Mouse (Mus musculus): ENCODE data around the gene Lypd6b.

DNA sequence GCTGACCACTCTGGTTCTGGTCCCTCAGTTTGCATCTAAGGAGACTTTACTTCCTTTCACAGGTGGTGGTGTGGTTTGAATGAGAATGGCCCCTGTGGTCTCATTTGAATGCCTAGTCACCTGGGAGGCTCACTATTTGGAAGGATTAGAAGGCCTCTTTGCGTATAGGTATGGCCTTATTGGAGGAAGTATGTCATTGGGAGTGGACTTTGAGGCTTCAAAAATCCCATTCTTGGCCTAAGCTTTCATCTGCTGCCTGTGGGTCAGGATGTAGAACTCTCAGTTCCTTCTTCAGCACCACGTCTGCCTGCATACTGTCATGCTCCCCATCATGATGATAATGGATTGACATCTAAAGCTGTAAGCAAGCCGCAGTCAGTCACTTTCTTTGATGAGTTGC is 34.4 kb upstream of the Lypd6b start:
- TF ChIP-seq POLR2A (IDR thresholded peaks at IDR 0.05; ENCODE audit: borderline replicate concordance, insufficient read depth, low read length): no peak
- TF ChIP-seq CTCF (IDR thresholded peaks at IDR 0.05; ENCODE audit: borderline replicate concordance, insufficient read depth, low read depth, low read length): no peak

Measured in cerebellum, adult 2 months (tissue).